Comparison of ENCODE assay signal across 11 mouse cellular contexts in genomic region chr6:31478221-31478620, GRCm38 (mm10).
DNase-seq lines count a peak whose midpoint lies in the region; ATAC-seq and TF ChIP-seq lines count a peak whose summit lies in the region.
"Had no signal": no experiment of that assay in that cellular context is flagged by ENCODE, and none has a peak within 500 bp of the region (broad histone marks: within the 10 kb centered on the region; RNA-seq: fewer than 3 reads in every experiment).

No protein-coding gene starts in this region.

- H3K4me2 ChIP-seq in kidney, embryonic 15.5 days = no peak overlapping the region
- H3K4me2 ChIP-seq in CH12.LX (ENCODE audit: insufficient read depth, low read depth, poor library complexity, severe bottlenecking) = no peak overlapping the region
- H3K4me2 ChIP-seq: midbrain, embryonic 11.5 days; neural tube, embryonic 12.5 days had no signal

- H3K9me3 ChIP-seq in kidney, embryonic 15.5 days (replicated peaks) = no peaks in the 10 kb centered on the region
- H3K9me3 ChIP-seq in CH12.LX (replicated peaks; ENCODE audit: low read length) = no peaks in the 10 kb centered on the region
- H3K9me3 ChIP-seq: hindbrain, embryonic 10.5 days; neural tube, embryonic 12.5 days had no signal

- TF ChIP-seq CTCF in kidney, adult 2 months (conservative IDR thresholded peaks at IDR 0.05; ENCODE audit: insufficient read depth, insufficient read length, low read depth, low read length) = 0 out of 2 replicates have a peak, but pooled peaks have one; percentile 21
- TF ChIP-seq CTCF in CH12.LX (conservative IDR thresholded peaks at IDR 0.05 in 1 of 2, IDR thresholded peaks at IDR 0.05 in 1 of 2; ENCODE audit: low read depth in 2 of 2, low read length in 2 of 2) = peak; percentile 57 to 62; a peak in 3 of 4 replicates

- H3K36me3 ChIP-seq in kidney, adult 2 months (ENCODE audit: control insufficient read depth, insufficient read depth, low read length) = peaks cover 3% of the 10 kb centered on the region
- H3K36me3 ChIP-seq in kidney, embryonic 15.5 days = peaks cover 42% of the 10 kb centered on the region
- peaks cover 16 to 33% of the 10 kb centered on the region in 2 experiments for H3K36me3 ChIP-seq in CH12.LX (replicated peaks in 1 of 2; ENCODE audit: control insufficient read depth in 1 of 2, insufficient read depth in 1 of 2, low read length in 1 of 2)

- WGBS in kidney, adult 2 months = 70% methylated on average over 4 of the region's 4 CpGs
- 80% methylated on average over 4 of the region's 4 CpGs for WGBS in kidney, embryonic 15.5 days

- no peak for TF ChIP-seq POLR2A in kidney, adult 2 months (IDR thresholded peaks at IDR 0.05; ENCODE audit: low read depth, low read length)
- TF ChIP-seq POLR2A in CH12.LX (IDR thresholded peaks at IDR 0.05; ENCODE audit: low read depth, low read length) = no peak

- no peak overlapping the region for H3K9ac ChIP-seq in kidney, embryonic 15.5 days
- H3K9ac ChIP-seq in CH12.LX (ENCODE audit: insufficient read depth, low read depth) = no peak overlapping the region
- H3K9ac ChIP-seq: neural tube, embryonic 12.5 days had no signal

- TF ChIP-seq EP300 in CH12.LX (IDR thresholded peaks at IDR 0.05; ENCODE audit: low read length) = no peak

- no peaks in the 10 kb centered on the region for H3K4me1 ChIP-seq in kidney, adult 2 months (ENCODE audit: control insufficient read depth, insufficient read depth, low read length)
- no peaks in the 10 kb centered on the region for H3K4me1 ChIP-seq in kidney, embryonic 15.5 days
- peaks cover 0 to 51% of the 10 kb centered on the region in 2 experiments; a peak in 3 of 4 replicates for H3K4me1 ChIP-seq in CH12.LX (ENCODE audit: control insufficient read depth in 1 of 2, insufficient read depth in 2 of 2)
- H3K4me1 ChIP-seq: hindbrain, embryonic 10.5 days; neural tube, embryonic 12.5 days had no signal

- no peak for ATAC-seq in kidney, embryonic 15.5 days (replicated peaks; ENCODE audit: low FRiP score)
- ATAC-seq: forebrain, embryonic 14.5 days had no signal

- in situ Hi-C loops in CH12.LX (cut with MboI; ENCODE audit: low pct_ligation_motif_present, low pct_unique_long_range_greater_than_20kb, low sequenced_read_pairs) = no loop called here

- no peak overlapping the region for H3K27ac ChIP-seq in kidney, adult 2 months (ENCODE audit: insufficient read depth, low read depth, low read length)
- no peak overlapping the region for H3K27ac ChIP-seq in kidney, embryonic 15.5 days
- no peak overlapping the region for H3K27ac ChIP-seq in CH12.LX (ENCODE audit: insufficient read depth, low read depth)
- H3K27ac ChIP-seq: hindbrain, embryonic 10.5 days; neural tube, embryonic 12.5 days had no signal

- no peaks in the 10 kb centered on the region for H3K79me2 ChIP-seq in CH12.LX (replicated peaks; ENCODE audit: control insufficient read depth, extremely low read depth, insufficient read depth, poor library complexity, severe bottlenecking)

- DNase-seq in kidney, adult 2 months = peak; percentile 29
- DNase-seq in 3T3-L1 (ENCODE audit: low read depth, low spot score) (peak; percentile 55), CH12.LX (ENCODE audit: extremely low read depth) (peak; percentile 64)
- peak; percentile 10 for DNase-seq in c-Kit-positive CD71-positive TER-119-positive erythroid progenitor cells, embryonic 14.5 days (ENCODE audit: low spot score)
- no peak for DNase-seq in urinary bladder, adult 2 months (ENCODE audit: low spot score)
- no peak for DNase-seq in B cell, adult 2 months

- TF ChIP-seq RAD21 in CH12.LX (IDR thresholded peaks at IDR 0.05; ENCODE audit: low read depth, low read length) = peak; percentile 17

- dilution Hi-C loops in CH12.LX (cut with MboI; ENCODE audit: extremely low pct_ligation_motif_present, extremely low pct_unique_long_range_greater_than_20kb, low sequenced_read_pairs) = no loop called here

- H3K27me3 ChIP-seq in kidney, adult 2 months (replicated peaks; ENCODE audit: control insufficient read depth, insufficient read depth, low read length) = no peaks in the 10 kb centered on the region
- H3K27me3 ChIP-seq in kidney, embryonic 15.5 days = no peaks in the 10 kb centered on the region
- H3K27me3 ChIP-seq in CH12.LX (replicated peaks) = no peaks in the 10 kb centered on the region
- H3K27me3 ChIP-seq: neural tube, embryonic 12.5 days had no signal

- H3K4me3 ChIP-seq in kidney, adult 2 months (ENCODE audit: insufficient read depth, low read depth, low read length) = no peak overlapping the region
- H3K4me3 ChIP-seq in kidney, embryonic 15.5 days (replicated peaks) = no peak overlapping the region
- no peak overlapping the region for H3K4me3 ChIP-seq in CH12.LX (replicated peaks in 1 of 3; ENCODE audit: low read depth in 2 of 3, low read length in 2 of 3, poor library complexity in 1 of 3)
- H3K4me3 ChIP-seq: hindbrain, embryonic 10.5 days; neural tube, embryonic 12.5 days had no signal

TF ChIP-seq in CH12.LX, 34 proteins besides CTCF, POLR2A, EP300 and RAD21:
- TF ChIP-seq CHD1 (IDR thresholded peaks at IDR 0.05; ENCODE audit: low read depth, low read length) (no peak), ZKSCAN1 (IDR thresholded peaks at IDR 0.05; ENCODE audit: borderline replicate concordance, low read depth, low read length) (no peak), UBTF (IDR thresholded peaks at IDR 0.05; ENCODE audit: low read depth, low read length) (no peak), ELF1 (IDR thresholded peaks at IDR 0.05; ENCODE audit: low read depth, low read length) (no peak)
TF ChIP-seq in CH12.LX: peak in this region for 0.

Comparison
In these comparisons a context has a peak if more than half of its experiments do, and no peak if none do; other contexts are left out.
1. DNase-seq: peak in kidney, adult 2 months (single experiment), 3T3-L1 (single experiment), CH12.LX (single experiment) and c-Kit-positive CD71-positive TER-119-positive erythroid progenitor cells, embryonic 14.5 days (single experiment); none in urinary bladder, adult 2 months (single experiment) and B cell, adult 2 months (0 of 2).